Mouse (Mus musculus) myocyte (in vitro differentiated cells): ENCODE results near the gene Smarcc1.

Source experiments
- CEBPB ChIP-seq: IDR thresholded peaks from 2 replicates; pipeline ENCODE4 v1.6.1; 2011; ENCODE audit warnings: mild to moderate bottlenecking, moderate library complexity; ENCODE audit not compliant: poor library complexity, insufficient read depth, severe bottlenecking
- E2F4 ChIP-seq: IDR thresholded peaks from one replicate; pipeline ENCODE4 v1.6.1; 2011; ENCODE audit warnings: mild to moderate bottlenecking, control low read depth, moderate library complexity; ENCODE audit not compliant: insufficient read depth
- MAX ChIP-seq: IDR thresholded peaks from one replicate; pipeline ENCODE4 v1.6.1; 2011; ENCODE audit warnings: low read depth, mild to moderate bottlenecking, control low read depth
- MYOD1 ChIP-seq, 3 experiments: IDR thresholded peaks; one replicate each; pipeline ENCODE4 v1.6.1; 2011; ENCODE audit warnings: control low read depth in 2 of 3, low read depth in 2 of 3, mild to moderate bottlenecking in 2 of 3, moderate library complexity in 1 of 3; ENCODE audit not compliant: insufficient read length in 2 of 3, control insufficient read depth in 1 of 3
- MYOG ChIP-seq, 3 experiments: IDR thresholded peaks; one replicate each; pipeline ENCODE4 v1.6.1; 2011; ENCODE audit warnings: control low read depth in 2 of 3, low read depth in 2 of 3, mild to moderate bottlenecking in 2 of 3; ENCODE audit not compliant: insufficient read length in 2 of 3, control insufficient read depth in 1 of 3, insufficient read depth in 1 of 3
- POLR2A ChIP-seq: IDR thresholded peaks from one replicate; pipeline ENCODE4 v1.6.1; 2011; ENCODE audit warnings: low read depth, mild to moderate bottlenecking, control low read depth, moderate library complexity; ENCODE audit not compliant: insufficient read length
- TCF12 ChIP-seq: IDR thresholded peaks from one replicate; pipeline ENCODE4 v1.6.1; 2011; ENCODE audit warnings: mild to moderate bottlenecking, control low read depth; ENCODE audit not compliant: poor library complexity, insufficient read depth, severe bottlenecking
- TCF3 ChIP-seq: IDR thresholded peaks from one replicate; pipeline ENCODE4 v1.6.1; 2011; ENCODE audit warnings: low read depth, control low read depth; ENCODE audit not compliant: insufficient read length

- TF ChIP-seq POLR2A (no peak), MYOG (IDR thresholded peaks at IDR 0.05; ENCODE audit: control insufficient read depth in 1 of 3, insufficient read depth in 1 of 3, insufficient read length in 2 of 3, low read depth in 2 of 3) (no peak), TCF12 (no peak), E2F4 (no peak), MYOD1 (IDR thresholded peaks at IDR 0.05; ENCODE audit: control insufficient read depth in 1 of 3, insufficient read length in 2 of 3, low read depth in 2 of 3) (no peak), TCF3 (no peak), CEBPB (no peak), MAX (no peak)
Observed at GRCm38 (mm10) chr9:110132921-110133320, 15.4 kb downstream of the Smarcc1 start.
